Mouse (Mus musculus) regulatory T cell (primary cell): ENCODE data around the gene Zscan5b.
"Not testable (repeated sequence)": the region's sequence is repeated elsewhere in the genome, so short reads cannot be mapped to it uniquely, and the experiment has no call there.

Experiments
- in situ Hi-C: fragments of 300-600 bp; cut with MboI, MseI; formaldehyde crosslinking; loops from one replicate; pipeline ENCODE4 v1.15.1; 2025; ENCODE audit warnings: high pct_unique_total_duplicates

Gene Zscan5b

GRCm38 (mm10) chr7:6240841-6241425 is 18.9 kb downstream of the Zscan5b start:
- in situ Hi-C loops = not testable (repeated sequence)

GRCm38 (mm10) chr7:6244361-6245292 is 22.5 kb downstream of the Zscan5b start:
- in situ Hi-C loops = no loop called here

- in situ Hi-C loops = no loop called here
Observed at GRCm38 (mm10) chr7:6252410-6252809, 30.3 kb downstream of the Zscan5b start, which contains the start of gene Epp13. Gene Epp13 (plus strand): TSS chr7:6252710.

GRCm38 (mm10) chr7:6254451-6254850 is 32.4 kb downstream of the Zscan5b start:
- in situ Hi-C loops = no loop called here

GRCm38 (mm10) chr7:6257386-6257785 is 35.3 kb downstream of the Zscan5b start:
- in situ Hi-C loops = no loop called here

GRCm38 (mm10) chr7:6258232-6259220 is 36.4 kb downstream of the Zscan5b start:
- in situ Hi-C loops = no loop called here

- in situ Hi-C loops = not testable (repeated sequence)
Observed at GRCm38 (mm10) chr7:6260004-6260403, 37.9 kb downstream of the Zscan5b start.

- in situ Hi-C loops = no loop called here
Observed at GRCm38 (mm10) chr7:6262120-6262519, 40.0 kb downstream of the Zscan5b start.

GRCm38 (mm10) chr7:6262984-6263383 is 40.9 kb downstream of the Zscan5b start:
- in situ Hi-C loops = no loop called here

GRCm38 (mm10) chr7:6265695-6266094 is 43.6 kb downstream of the Zscan5b start:
- in situ Hi-C loops = no loop called here

- in situ Hi-C loops = no loop called here
Observed at GRCm38 (mm10) chr7:6277906-6278305, 55.8 kb downstream of the Zscan5b start.

GRCm38 (mm10) chr7:6282749-6283148 is 60.7 kb downstream of the Zscan5b start:
- in situ Hi-C loops = loop anchor here (5.0 to 10.0 kb wide), 3 partner anchors 102 to 1838 kb away; partner anchors contain the start of genes Rdh13 and Zfp28

- in situ Hi-C loops = loop anchor here (5.0 to 10.0 kb wide), 3 partner anchors 101 to 1839 kb away; partner anchors contain the start of genes Rdh13 and Zfp28
Observed at GRCm38 (mm10) chr7:6283451-6284075, 61.5 kb downstream of the Zscan5b start.

- in situ Hi-C loops = loop anchor here (5.0 to 10.0 kb wide), 3 partner anchors 100 to 1840 kb away; partner anchors contain the start of genes Rdh13 and Zfp28
Observed at GRCm38 (mm10) chr7:6284442-6285012, 62.4 kb downstream of the Zscan5b start.

- in situ Hi-C loops = loop anchor here (10.0 kb wide), 2 partner anchors 99 to 1841 kb away; partner anchors contain the start of genes Rdh13 and Zfp28
Observed at GRCm38 (mm10) chr7:6285366-6285765, 63.3 kb downstream of the Zscan5b start.

- in situ Hi-C loops = loop anchor here (10.0 kb wide), 2 partner anchors 99 to 1841 kb away; partner anchors contain the start of genes Rdh13 and Zfp28
Observed at GRCm38 (mm10) chr7:6285842-6286705, 64.0 kb downstream of the Zscan5b start, which contains the start of gene Zfp667. Gene Zfp667 (plus strand): TSS chr7:6286579.

GRCm38 (mm10) chr7:6286921-6287531 is 64.9 kb downstream of the Zscan5b start:
- in situ Hi-C loops = loop anchor here (10.0 kb wide), 2 partner anchors 98 to 1842 kb away; partner anchors contain the start of genes Rdh13 and Zfp28
